Mouse (Mus musculus) heart, postnatal 0 days (tissue): ENCODE measurements around the gene Agr3.

ENCODE experiments used
- CTCF ChIP-seq: IDR thresholded peaks from 2 replicates; pipeline ENCODE4 v1.5.1; 2016; ENCODE audit warnings: antibody characterized with exemption, control low read depth, low read depth
- EP300 ChIP-seq: IDR thresholded peaks from 2 replicates; pipeline ENCODE4 v1.6.1; 2016; ENCODE audit warnings: antibody characterized with exemption, low read depth

- TF ChIP-seq CTCF (no peak), EP300 (no peak)
These were observed 58.1 kb downstream of the Agr3 start for GRCm38 (mm10) chr12:35983472-35983871.
